Mouse (Mus musculus) kidney, postnatal 36 days (tissue): ENCODE data around the gene Sart1.
A peak's percentile ranks its signal among the peaks of the same experiment; 100 is the strongest.
"Not testable (repeated sequence)": the region's sequence is repeated elsewhere in the genome, so short reads cannot be mapped to it uniquely, and the experiment has no call there.

ENCODE experiments used
- DNase-seq, 2 experiments: peaks; one replicate each; pipeline ENCODE4 v3.0.0; 2021 to 2022; ENCODE audit warnings: mixed read lengths in 2 of 2

Gene Sart1

DNA sequence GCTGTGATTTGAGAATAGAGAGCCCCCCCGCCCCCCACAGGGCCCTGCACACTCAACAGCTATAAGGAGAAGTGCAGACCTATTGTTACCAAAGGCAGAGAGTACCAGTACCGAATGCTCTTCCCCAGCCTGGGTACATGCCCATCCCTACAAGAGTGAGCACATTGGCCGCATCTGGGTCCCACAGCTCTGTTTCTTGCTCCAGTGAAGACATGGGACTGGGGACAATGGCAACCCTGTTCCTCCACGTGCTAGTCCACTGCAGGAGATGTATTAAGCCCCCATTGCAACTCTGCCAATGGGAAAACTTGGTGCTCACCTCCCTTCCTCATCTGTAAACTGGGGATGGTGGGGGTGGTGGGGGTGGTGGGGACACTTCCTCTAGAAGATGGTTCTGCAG, 25.3 kb upstream of the Sart1 start:
- no peak for DNase-seq

- DNase-seq, result peak in 1 of 2 experiments; percentile 43
Measured at GRCm38 (mm10) chr19:5411961-5412360, 23.5 kb upstream of the Sart1 start.

DNA sequence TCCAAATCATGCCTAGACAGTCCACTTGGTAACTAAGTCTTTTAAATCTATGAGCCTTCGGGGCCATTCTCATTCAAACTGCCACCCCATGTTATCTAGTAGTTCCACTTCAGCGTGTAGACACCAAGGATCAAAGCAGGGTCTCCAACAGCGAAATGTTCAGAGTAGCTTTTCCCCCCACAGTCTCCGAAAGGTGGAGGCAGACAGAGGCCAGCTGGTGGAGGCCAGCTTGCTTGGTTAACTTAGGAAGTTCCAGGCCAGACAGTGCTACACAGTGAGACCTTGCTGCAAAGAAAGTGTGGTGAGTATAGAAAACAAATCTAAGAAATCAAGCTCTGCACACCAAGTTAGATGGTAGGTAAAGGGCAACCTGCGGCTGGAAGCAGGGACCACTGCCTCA, 22.1 kb upstream of the Sart1 start:
- no peak for DNase-seq

DNA sequence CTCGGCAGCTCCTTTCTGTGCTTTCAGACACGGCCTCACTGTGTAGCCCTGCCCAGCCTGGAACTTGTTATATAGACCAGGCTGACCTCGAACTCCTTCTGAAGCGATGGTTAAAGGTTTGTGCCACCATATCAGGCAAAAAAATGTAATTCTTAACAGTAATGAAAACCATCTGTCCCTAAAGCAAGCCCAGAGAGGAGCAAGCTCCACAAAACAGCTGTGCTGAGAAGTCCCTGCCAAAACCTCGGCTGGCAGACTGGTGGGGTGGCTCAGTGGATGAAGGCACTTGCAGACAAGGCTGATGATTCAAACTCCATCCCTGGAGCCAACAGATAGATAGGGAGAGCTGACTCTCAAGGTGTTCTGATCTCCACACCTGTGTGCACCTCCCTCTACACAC, 20.6 kb upstream of the Sart1 start:
- no peak for DNase-seq

- peak; percentile 43 to 71 for DNase-seq
Measured at GRCm38 (mm10) chr19:5408057-5409001, 19.8 kb upstream of the Sart1 start.

- peak; percentile 71 to 81 for DNase-seq
Measured at GRCm38 (mm10) chr19:5407133-5407532, 18.6 kb upstream of the Sart1 start.

DNA sequence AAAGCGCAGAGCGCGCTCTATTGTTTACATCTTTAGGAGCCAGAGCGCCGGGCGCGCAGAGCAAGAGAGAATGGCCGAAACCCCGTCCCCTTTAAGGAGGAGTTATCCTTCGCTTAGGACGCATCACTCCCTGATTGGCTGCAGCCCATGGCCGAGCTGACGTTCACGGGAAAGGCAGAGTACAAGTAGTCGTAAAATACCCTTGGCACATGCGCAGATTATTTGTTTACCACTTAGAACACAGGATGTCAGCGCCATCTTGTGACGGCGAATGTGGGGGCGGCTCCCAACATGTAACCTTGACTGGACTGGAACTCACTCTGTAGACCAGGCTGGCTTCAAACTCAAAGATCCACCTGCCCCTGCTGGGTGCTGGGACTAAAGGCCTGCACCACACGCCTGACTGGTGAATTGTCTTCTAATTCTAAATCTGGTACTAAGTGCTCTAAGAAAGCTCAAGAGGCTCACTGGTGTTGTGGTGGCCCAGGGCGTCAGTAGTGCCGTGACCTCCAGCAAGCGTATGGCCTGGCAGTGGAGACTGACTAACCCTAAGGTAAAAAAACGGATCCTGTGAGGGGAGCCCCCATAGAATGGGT, 18.1 kb upstream of the Sart1 start:
- peak; percentile 51 to 54 for DNase-seq

DNA sequence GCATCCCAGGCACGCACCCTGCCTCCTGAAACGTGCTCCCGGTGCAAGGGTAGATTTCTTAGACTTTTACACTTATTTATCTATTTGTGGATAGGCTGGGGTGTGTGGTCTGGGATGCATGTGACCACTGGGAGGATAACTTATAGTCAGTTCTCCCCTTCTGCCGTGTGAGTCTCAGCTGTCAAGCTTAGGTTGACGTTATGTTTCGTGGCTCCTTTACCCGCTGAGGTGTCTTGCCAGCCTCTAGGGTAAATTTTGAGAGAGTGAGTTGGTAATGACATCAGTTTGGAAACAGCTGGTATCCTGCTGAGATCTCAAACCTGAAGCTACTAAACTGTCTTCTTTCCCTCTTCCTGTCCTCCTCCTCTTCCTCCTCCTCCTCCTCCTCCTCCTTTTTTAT, 17.4 kb upstream of the Sart1 start:
- DNase-seq, result no peak

DNA sequence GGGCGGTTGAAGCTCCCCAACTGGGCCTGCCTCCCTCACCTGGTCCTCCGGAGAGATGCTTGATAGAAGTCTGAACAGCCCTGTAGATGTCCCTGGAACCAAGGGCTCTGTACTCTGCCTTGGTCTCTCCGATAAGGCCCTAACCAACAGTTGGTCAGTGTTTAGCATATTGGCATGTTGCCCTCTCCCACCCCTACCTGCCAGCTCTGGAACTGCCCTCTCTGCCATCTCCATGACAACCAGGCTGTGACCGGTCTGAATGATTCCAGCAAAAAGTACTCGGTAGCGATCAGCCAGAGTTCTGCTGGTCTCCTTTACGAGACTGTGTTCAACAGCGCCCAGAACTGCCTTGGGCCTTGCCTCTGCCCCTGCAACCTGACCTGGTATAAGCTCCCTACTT, 13.8 kb upstream of the Sart1 start, which contains the start of gene Tsga10ip:
Tsga10ip (minus strand) TSS at position 234 of the 400 bp plus-strand sequence.
- no peak for DNase-seq

- not testable (repeated sequence) for DNase-seq
Measured at GRCm38 (mm10) chr19:5401073-5401472, 12.6 kb upstream of the Sart1 start.

DNA sequence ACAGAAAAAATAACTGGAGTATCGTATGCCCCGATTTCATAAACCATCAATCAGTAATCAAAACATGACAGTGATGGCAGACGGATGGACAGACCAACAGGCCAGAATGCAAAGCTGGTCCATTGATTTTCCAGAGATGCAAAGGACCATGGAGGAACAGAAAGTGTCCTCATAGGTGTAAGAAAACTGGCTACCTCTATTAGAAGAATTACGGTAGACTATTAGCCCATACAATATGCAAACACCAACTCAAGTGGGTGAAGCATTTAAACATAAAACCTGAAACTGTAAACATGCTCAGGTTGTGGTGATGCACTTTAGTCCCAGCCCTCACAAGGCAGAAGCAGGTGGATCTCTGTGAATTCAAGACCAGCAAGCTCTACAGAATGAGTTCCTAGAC, 6.9 kb upstream of the Sart1 start:
- DNase-seq, result no peak

DNA sequence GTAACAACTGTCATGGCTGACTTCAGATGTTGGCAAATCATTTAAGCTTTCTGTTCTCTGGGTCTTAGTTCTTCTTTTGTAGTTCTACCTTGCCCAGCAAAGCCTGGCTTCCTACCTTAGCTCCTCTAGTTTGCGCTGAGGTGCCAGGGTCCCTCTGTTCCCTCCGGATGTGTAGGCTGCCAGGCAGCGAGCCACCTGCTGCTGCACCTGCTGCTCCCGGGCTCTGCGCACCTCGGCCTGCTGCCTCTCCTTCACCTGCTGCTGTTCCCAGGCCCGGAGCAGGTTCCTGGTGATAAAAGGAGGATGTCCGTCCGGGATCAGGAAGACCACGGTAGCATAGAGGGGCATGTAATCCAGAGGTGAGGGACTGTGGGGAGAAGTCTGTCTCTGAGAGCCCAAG, 5.7 kb upstream of the Sart1 start:
- no peak for DNase-seq

DNA sequence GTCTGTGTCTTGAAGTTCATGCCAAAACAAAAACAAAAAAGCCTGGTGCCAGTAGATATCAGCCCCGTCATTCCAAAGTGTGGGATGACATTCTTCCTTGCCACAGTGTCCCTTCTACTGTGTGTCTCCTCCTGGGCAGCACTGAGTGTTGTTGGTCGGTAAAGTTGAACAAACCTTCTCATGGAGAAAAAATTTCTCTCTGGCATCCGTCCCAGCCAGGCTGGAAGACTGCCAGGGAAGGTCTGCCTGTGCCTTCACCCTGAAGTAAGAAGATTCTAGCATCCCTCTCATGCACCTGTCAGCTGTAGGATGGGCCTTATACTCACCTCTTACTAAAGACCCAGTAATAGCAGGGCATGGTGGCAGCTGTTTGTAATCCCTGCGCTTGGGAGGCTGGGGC, 4.4 kb upstream of the Sart1 start:
- DNase-seq, result peak; percentile 71 to 87

DNA sequence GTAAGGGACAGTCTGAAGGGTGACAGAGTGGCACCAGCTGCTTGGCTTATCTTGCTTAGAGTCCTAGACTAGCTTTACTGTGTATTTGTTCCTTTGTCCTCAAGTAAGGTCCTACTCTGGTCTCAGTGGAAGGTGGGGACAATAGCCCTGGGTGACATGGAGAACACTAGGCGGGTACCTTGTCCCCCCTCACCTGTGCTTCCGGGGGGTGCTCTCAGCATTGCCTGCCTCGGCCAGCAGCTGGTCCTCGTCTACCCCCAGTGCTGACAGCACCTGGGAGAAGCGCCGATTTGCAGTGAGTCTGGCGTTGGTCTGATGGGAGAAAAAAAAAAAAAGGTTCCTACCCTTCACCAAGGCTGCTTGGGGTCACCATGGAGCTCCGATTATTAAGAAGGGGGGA, 1.9 kb upstream of the Sart1 start:
- no peak for DNase-seq

- peak in 1 of 2 experiments; percentile 46 for DNase-seq
Measured at GRCm38 (mm10) chr19:5389647-5390046, 1.1 kb upstream of the Sart1 start.

DNA sequence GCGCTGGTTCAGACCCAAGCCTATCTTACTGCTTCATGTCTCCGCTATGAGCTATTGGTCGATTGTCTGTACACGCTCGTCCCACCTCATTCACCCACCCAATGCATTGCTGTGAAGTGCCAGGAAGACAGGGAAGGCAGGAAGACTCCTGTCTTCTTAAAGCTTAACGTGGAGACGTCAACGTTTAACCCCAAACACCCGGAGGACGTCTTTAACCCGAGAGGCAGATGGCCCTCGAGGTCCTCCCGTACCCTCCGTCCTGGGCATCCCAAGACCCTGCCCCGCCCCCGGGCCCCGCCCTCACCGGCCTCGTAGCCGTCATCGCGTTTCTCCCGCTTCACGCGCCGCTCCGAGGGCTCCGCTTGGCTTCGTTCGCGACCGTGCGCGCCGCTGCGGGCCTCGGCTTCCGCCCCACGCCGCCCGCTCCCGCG, 477 bp downstream of the Sart1 start:
- DNase-seq, result peak in 1 of 2 experiments; percentile 72

DNA sequence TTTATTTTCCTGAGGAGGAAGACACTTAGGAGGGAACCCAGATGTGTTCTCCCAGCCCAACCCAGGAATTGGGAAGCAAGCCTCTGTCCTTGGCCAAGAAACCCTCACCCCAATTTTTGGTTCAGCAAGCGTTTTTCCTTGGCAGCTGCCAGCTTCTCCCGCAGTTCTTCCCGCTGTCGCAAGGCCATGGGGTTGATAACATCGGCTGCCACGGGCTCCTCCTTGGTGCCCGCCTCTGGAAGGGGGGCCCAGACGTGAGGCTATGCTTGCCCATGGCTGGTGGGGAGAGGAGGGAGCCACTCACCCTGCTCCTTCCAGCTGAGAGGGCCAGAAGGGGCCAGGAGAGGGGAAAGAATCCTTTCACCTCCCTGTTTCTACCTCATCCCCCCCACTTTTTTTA, 3.8 kb downstream of the Sart1 start:
- no peak for DNase-seq

- DNase-seq, result no peak
Measured at GRCm38 (mm10) chr19:5383326-5383725, 5.2 kb downstream of the Sart1 start.

DNA sequence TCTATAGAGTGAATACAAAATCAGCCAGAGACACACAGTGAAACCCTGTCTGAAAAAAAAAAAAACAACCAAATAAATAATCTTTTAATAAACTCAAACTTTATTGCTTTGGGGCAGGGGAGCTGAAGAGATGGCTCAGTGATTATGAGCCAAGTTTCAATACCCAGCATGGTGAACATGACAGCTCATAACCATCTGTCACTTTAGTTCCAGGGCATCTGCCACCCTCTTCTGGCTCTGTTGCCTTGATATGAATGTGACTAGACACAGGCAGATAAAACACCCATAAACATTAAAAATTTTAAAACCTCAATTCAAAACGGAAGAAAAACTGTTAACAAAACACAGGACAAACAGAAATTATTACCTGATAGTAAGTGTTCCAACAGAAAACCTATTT, 11.1 kb downstream of the Sart1 start:
- no peak for DNase-seq

- DNase-seq, result no peak
Measured at GRCm38 (mm10) chr19:5374748-5375147, 13.8 kb downstream of the Sart1 start.

DNA sequence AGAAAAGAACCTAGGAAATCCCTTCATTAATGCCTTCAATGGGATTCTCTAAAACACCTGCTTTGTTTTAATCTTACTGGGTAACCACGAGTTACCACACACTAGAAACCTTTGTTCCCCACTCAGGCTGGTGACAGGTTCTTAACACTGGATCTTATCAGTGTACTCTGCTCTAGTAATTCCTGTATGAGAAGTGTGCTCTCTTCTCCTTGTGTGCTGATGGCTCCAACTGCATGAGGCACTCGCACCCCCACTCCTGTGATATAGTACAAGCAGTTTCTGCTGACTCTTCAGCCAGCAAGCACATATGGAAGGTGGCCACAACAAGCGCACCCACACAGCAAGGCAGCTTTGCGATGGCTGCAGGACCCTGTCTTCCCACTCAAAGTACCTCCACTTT, 14.3 kb downstream of the Sart1 start:
- no peak for DNase-seq

- no peak for DNase-seq
Measured at GRCm38 (mm10) chr19:5372724-5373123, 15.8 kb downstream of the Sart1 start.

GRCm38 (mm10) chr19:5370932-5371331, 17.6 kb downstream of the Sart1 start:
- DNase-seq, result no peak

- DNase-seq, result no peak
Measured at GRCm38 (mm10) chr19:5367455-5367854, 21.0 kb downstream of the Sart1 start.
